Mouse (Mus musculus) hindbrain, postnatal 0 days (tissue): ENCODE measurements at regions not wholly inside any gene's neighbourhood (a gene's known extent, or its start where the extent isn't known, plus 50 kb on each side); places are given as distances from the start of the nearest gene placed in this dataset.

Experiments
- ATAC-seq: fragments of 200-750 bp; cut with Nextera tagmentation; 2 replicates; pipeline ENCODE4 v1.8.0; 2017; ENCODE audit warnings: mild to moderate bottlenecking, moderate TSS enrichment, moderate library complexity
- DNase-seq: peaks from one replicate; pipeline ENCODE4 v3.0.0-alpha.2; 2015; ENCODE audit warnings: low spot score
- H3K27ac ChIP-seq: fragments of 300-500 bp; sonication (generic); 2 replicates; pipeline ENCODE4 v1.5.1; 2014; ENCODE audit warnings: mild to moderate bottlenecking
- H3K27me3 ChIP-seq: fragments of 300-500 bp; sonication (generic); 2 replicates; pipeline ENCODE4 v1.6.1; 2014; ENCODE audit warnings: low read length, mixed read lengths; ENCODE audit not compliant: insufficient read depth
- H3K36me3 ChIP-seq: fragments of 300-500 bp; sonication (generic); 2 replicates; pipeline ENCODE4 v1.6.1; 2014; ENCODE audit warnings: low read length, mixed read lengths; ENCODE audit not compliant: insufficient read depth
- H3K4me1 ChIP-seq: fragments of 300-500 bp; sonication (generic); 2 replicates; pipeline ENCODE4 v1.6.1; 2014; ENCODE audit warnings: antibody characterized with exemption, low read length, mixed read lengths; ENCODE audit not compliant: insufficient read depth
- H3K4me2 ChIP-seq: fragments of 300-500 bp; sonication (generic); 2 replicates; pipeline ENCODE4 v1.6.1; 2014; ENCODE audit warnings: low read depth, mild to moderate bottlenecking, low read length, moderate library complexity, mixed read lengths
- H3K4me3 ChIP-seq: fragments of 300-500 bp; sonication (generic); 2 replicates; pipeline ENCODE4 v1.5.1; 2014; ENCODE audit warnings: low read length
- H3K9ac ChIP-seq: fragments of 300-500 bp; sonication (generic); replicated peaks from 2 replicates; pipeline ENCODE4 v1.6.1; 2014; ENCODE audit warnings: mild to moderate bottlenecking, low read length, moderate library complexity, mixed read lengths
- H3K9me3 ChIP-seq: fragments of 300-500 bp; sonication (generic); 2 replicates; pipeline ENCODE4 v1.6.1; 2016; ENCODE audit warnings: low read length, mixed read lengths
- CTCF ChIP-seq: IDR thresholded peaks from 2 replicates; pipeline ENCODE4 v1.5.1; 2016; ENCODE audit warnings: antibody characterized with exemption, control low read depth, low read depth
- WGBS: fragments of 180-500 bp; shearing (Covaris S2); extraction: QIAGEN DNeasy Blood & Tissue Kit; methylation state at CpG from one replicate; pipeline ENCODE4 v1.1.7; 2014; 5-methylcytosine and 5-hydroxymethylcytosine counted together

DNA sequence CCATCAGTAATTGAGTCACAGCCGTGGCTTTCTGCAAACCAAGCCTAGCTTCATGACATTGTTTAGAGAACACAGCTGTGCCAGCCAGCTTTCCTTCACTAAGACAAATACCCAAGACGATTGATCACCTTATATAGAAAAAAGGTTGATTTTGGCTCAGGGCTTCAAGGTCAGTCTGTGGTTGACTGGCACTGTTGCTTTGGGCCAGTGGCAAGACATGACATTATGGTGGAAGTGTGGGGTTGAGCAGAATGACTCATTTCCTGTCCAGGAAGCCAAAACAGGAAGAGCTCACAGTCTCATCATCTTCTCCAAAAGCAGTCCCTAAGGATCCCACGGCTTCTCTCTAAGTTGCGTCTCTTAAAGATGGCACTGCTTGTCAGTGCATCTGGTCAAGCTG, 149.7 kb downstream of the Gadd45g start:
- Histone ChIP-seq H3K27ac (no peak overlapping the region), H3K9me3 (no peaks in the 10 kb centered on the region), H3K4me2 (no peak overlapping the region), H3K4me1 (no peaks in the 10 kb centered on the region), H3K9ac (no peak overlapping the region), H3K36me3 (no peaks in the 10 kb centered on the region), H3K4me3 (no peak overlapping the region), H3K27me3 (no peaks in the 10 kb centered on the region)
- ATAC-seq (no peak), DNase-seq (no peak)
- TF ChIP-seq CTCF = no peak
- WGBS = 68% methylated on average over 4 of the region's 4 CpGs

DNA sequence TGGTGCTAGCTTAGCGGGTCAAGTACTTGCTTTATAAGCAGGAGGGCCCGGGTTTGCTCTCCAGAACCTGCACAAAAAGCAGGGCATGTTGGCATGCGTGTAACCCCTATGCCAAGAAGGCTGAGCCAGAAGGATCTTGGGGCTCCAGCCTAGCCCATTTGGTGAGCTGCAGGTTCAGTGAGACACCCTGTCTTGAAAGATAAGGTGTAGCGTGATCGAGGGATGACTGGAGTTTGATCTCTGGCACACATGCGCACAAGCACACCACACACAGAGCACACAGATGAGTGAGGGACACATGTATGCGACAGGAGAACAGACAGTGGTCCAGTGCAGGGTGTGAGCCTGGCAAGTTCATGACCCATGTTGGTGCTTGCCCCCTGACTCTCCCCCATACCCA, 152.1 kb downstream of the Gadd45g start:
- H3K4me1 ChIP-seq = no peaks in the 10 kb centered on the region
- no peak overlapping the region for H3K9ac ChIP-seq
- 96% methylated on average over 7 of the region's 7 CpGs for WGBS
- no peaks in the 10 kb centered on the region for H3K36me3 ChIP-seq
- H3K27ac ChIP-seq = no peak overlapping the region
- H3K4me2 ChIP-seq = no peak overlapping the region
- ATAC-seq (no peak), DNase-seq (no peak)
- no peaks in the 10 kb centered on the region for H3K9me3 ChIP-seq
- no peaks in the 10 kb centered on the region for H3K27me3 ChIP-seq
- TF ChIP-seq CTCF = no peak
- H3K4me3 ChIP-seq = no peak overlapping the region

DNA sequence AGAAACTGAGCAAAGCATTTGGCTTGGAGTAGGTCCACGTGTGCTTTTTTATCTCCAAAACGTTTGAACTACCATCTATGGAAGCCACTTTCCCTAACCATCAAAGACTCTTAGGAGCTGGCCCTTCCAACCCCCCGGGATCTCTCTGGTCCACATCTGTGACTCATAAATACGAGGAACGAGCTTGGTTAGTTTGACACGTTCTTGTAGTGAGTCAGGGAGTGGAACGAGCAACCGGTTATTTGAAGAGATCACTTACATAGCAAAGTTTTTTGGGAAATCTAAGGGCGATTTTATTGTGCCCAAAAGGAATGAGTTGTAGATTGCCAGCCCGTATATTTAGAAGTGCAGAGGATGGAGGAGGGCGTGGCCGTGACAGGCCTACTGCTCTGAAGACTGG, 155.3 kb downstream of the Gadd45g start:
- no peaks in the 10 kb centered on the region for H3K9me3 ChIP-seq
- no peak overlapping the region for H3K27ac ChIP-seq
- 80% methylated on average over 12 of the region's 12 CpGs for whole genome bisulfite sequencing
- H3K9ac ChIP-seq = no peak overlapping the region
- no peak for ATAC-seq
- TF ChIP-seq CTCF = no peak
- no peaks in the 10 kb centered on the region for H3K36me3 ChIP-seq
- H3K27me3 ChIP-seq = no peaks in the 10 kb centered on the region
- no peaks in the 10 kb centered on the region for H3K4me1 ChIP-seq
- no peak for DNase-seq
- H3K4me3 ChIP-seq = no peak overlapping the region
- no peak overlapping the region for H3K4me2 ChIP-seq

DNA sequence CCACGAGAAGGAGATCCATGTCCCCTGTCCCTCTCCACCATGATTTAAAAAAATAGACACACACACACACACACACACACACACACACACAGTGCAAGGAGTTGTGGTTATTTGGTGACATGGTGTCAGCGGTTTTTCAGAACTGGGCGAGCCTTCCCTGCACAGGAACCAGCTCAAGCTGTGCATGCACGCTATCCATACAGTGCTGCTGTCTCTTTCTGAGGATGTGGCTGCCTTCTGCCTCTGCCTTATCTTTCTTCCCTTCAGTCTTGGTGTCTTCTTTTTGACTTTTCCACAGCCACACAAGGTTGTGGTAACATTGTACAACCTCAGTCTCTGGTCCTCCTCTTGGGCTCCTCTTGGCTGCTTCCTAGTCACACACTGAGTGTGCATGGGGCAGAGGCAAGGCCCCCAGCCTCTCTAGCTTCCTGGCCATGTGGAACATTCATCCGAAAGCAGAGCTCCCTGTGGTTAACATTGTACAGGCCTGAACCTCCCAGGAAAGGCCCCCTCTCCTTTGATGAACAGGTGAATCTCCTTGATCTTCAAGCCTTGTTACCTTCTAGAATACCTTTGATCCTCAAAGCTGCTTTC, 157.6 kb downstream of the Gadd45g start:
- Histone ChIP-seq H3K27me3 (no peaks in the 10 kb centered on the region), H3K9ac (no peak overlapping the region), H3K4me3 (no peak overlapping the region), H3K27ac (no peak overlapping the region), H3K4me2 (no peak overlapping the region), H3K9me3 (no peaks in the 10 kb centered on the region), H3K4me1 (no peaks in the 10 kb centered on the region), H3K36me3 (no peaks in the 10 kb centered on the region)
- ATAC-seq = no peak
- no peak for TF ChIP-seq CTCF
- no peak for DNase-seq
- 82% methylated on average over 5 of the region's 5 CpGs for WGBS

DNA sequence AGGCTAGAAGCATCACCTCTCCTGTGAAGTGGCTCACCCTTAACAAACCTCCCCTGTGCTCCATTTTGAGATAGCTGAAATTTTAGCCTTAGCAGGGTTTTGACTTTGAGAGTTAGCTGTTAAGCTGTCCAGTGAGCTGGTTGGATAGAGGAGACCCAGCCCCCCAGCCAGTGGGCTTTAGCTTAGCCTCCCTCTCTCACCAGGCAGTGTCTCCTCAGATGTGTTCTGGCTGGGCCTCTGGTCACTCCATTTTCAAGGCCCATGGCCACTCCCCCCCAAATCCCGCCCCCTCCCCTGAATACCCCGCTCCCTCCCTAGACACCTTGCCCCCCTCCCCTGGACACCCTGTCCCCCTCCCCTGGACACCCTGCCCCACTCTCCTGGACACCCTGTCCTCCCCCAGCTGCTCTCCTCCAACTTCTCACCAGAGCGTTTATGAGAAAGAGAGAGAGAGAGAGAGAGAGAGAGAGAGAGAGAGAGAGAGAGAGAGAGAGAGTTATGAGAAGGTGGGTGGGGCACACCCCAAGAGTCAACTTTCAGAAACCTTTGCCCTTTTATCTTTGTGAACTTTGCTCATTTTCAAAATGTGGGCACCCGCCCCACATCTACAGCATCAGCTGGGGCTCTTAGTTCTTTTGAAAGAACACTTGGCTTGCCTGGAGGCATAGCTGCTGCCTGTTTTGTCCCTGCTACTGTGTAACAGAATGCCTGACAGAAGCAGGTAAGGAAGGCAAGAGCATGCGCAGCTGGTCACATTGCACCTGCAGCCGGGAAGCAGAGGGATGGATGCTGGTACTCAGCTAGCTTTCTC, 161.3 kb downstream of the Gadd45g start:
- Histone ChIP-seq H3K4me3 (no peak overlapping the region), H3K9ac (no peak overlapping the region), H3K9me3 (no peaks in the 10 kb centered on the region), H3K27ac (no peak overlapping the region), H3K4me2 (no peak overlapping the region), H3K4me1 (no peaks in the 10 kb centered on the region), H3K36me3 (no peaks in the 10 kb centered on the region), H3K27me3 (no peaks in the 10 kb centered on the region)
- no peak for TF ChIP-seq CTCF
- 79% methylated on average over 4 of the region's 6 CpGs for WGBS
- ATAC-seq (no peak), DNase-seq (no peak)

DNA sequence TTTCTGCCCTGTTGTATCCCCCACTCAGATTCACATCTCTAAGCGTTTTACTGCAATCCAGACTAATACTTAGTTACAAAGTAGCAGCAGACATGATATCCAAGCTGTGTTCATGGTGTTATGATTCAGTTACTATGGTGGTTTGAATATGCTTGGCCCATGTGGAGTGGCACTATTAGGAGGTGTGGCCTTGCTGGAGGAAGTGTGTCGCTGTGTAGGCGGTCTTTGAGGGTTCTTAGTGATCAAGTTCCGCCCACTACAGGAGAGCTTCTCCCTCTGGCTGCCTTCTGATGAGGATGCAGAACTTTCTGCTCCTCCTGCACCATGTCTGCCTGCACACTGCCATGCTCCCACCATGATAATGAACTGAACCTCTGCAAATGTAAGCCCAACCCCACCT, 162.8 kb downstream of the Gadd45g start:
- Histone ChIP-seq H3K4me2 (no peak overlapping the region), H3K27me3 (no peaks in the 10 kb centered on the region), H3K9me3 (no peaks in the 10 kb centered on the region), H3K27ac (no peak overlapping the region), H3K4me1 (peaks cover 6% of the 10 kb centered on the region; the same call in 1 of the 2 replicates), H3K36me3 (no peaks in the 10 kb centered on the region), H3K4me3 (no peak overlapping the region), H3K9ac (no peak overlapping the region)
- WGBS = 90% methylated on average over 4 of the region's 4 CpGs
- TF ChIP-seq CTCF = no peak
- DNase-seq (no peak), ATAC-seq (no peak)

DNA sequence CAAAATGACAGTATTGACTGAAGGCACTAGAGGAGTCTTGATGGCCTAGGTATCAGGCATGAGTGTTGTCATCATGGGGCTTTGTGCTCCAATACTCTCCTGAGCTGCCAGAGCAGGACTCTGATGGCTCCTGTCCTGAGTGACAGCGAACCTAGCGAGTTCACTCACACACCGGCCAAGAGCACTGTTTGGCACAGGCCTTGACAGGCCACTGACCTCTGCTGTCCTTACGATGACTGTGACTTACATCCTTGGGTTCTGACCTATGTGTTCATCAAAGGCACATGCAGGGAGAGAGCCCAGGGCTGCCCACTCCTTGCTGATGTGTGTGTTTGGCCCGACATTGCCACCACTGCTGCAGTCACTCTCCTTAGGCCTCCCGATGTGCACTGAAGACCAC, 163.3 kb downstream of the Gadd45g start:
- no peak overlapping the region for H3K4me3 ChIP-seq
- no peak overlapping the region for H3K4me2 ChIP-seq
- H3K27ac ChIP-seq = no peak overlapping the region
- DNase-seq = no peak
- no peaks in the 10 kb centered on the region for H3K9me3 ChIP-seq
- H3K36me3 ChIP-seq = no peaks in the 10 kb centered on the region
- peaks cover 6% of the 10 kb centered on the region; the same call in 1 of the 2 replicates for H3K4me1 ChIP-seq
- H3K9ac ChIP-seq = no peak overlapping the region
- no peaks in the 10 kb centered on the region for H3K27me3 ChIP-seq
- no peak for TF ChIP-seq CTCF
- ATAC-seq = no peak
- 89% methylated on average over 6 of the region's 6 CpGs for WGBS
